Mouse (Mus musculus): ENCODE measurements around the gene Cacna1e.

The Cacna1e gene

DNA sequence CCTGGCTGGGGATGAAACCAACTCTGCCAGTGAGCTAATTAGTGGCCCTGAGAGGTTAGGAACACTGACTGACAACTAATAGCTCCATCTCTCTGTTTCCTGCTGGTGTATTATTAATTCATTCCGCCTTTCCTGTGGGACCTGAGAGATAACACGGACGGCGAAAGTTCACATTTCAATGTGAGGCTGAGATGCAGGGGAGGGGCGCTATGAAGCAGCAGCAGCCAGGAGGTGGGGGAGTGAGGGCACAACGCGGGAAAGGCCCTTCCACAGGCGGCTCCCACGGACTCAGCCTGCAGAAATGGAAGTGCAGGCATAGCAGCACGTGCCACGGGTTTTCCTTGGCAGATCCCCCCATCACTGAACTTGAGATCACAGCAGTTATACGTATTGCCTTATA, 99.4 kb downstream of the Cacna1e start:
- DNase-seq (ENCODE audit: low spot score in 2 of 2), result no peak

- DNase-seq (ENCODE audit: low spot score in 2 of 2), result no peak
Observed at GRCm38 (mm10) chr1:154783521-154783920, 100.8 kb downstream of the Cacna1e start.

DNA sequence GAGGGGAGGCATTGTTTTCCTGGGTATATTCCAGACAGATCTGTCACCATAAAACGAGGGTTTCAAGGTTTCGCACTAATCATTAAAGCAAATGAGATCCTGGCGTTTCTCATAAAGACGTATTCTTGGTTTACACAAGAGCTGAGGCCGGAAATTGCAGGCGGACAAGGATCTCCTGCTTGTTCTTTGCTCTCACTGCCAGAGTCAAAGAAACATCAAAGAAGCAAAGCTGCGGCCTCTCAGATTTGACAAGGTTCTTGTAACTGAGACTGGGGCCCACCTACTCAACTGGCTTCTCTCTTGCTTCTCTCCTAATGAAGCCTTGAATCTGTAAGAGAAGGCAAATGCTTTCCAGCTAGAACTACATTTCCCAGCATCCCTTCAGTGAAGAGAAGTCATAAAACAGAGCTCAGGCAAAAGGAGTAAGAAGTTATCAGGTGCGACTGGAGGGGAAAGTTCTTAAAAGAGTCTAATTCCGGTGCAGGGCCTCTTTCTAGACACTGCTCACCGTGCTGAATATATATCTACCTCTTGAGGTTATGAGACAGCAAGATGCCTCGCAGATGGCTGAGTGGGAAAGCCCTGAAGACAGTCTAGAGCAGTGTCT, 104.3 kb downstream of the Cacna1e start:
- DNase-seq (ENCODE audit: low spot score in 2 of 2), result no peak

- no peak for DNase-seq (ENCODE audit: low spot score in 2 of 2)
Observed at GRCm38 (mm10) chr1:154776344-154776743, 108.0 kb downstream of the Cacna1e start.

DNA sequence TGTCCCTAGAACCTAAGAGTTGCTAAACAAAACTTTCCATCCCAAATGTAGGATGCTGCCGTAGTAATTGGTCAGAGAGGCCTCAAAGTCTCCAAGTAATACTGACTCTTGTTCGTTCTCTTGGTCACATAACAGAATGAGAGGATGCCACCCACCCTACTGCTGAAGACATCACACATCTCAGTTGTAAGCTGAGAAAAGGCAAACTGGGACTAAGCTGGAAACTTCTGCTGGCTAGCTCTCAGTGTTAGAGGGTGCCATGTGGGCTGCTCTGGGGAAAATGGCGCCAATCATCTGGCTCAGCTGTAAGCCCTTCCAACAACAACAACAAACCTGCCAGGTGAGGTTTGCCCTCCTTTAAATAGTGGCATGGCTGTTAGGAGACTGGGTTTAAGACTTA, 109.8 kb downstream of the Cacna1e start:
- no peak for DNase-seq (ENCODE audit: low spot score in 2 of 2)

DNA sequence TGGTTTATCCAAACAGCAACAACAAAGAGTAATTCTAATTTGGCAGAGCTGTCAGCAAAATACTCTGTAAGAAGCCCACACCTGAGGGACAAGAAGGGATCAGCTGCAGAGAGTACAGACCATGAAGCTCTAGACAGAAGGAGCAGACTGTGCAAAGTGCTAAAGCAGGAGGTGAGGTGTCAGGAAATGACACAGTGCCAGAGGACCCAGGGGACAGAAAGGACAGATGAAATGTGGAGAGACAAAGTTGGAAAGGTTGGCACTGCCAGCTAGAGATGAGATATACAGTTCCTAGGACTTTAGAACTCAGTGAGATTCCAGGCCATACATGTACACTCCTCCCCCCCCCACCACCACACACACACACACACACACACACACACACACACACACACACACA, 113.2 kb downstream of the Cacna1e start:
- no peak for DNase-seq (ENCODE audit: low spot score in 2 of 2)

DNA sequence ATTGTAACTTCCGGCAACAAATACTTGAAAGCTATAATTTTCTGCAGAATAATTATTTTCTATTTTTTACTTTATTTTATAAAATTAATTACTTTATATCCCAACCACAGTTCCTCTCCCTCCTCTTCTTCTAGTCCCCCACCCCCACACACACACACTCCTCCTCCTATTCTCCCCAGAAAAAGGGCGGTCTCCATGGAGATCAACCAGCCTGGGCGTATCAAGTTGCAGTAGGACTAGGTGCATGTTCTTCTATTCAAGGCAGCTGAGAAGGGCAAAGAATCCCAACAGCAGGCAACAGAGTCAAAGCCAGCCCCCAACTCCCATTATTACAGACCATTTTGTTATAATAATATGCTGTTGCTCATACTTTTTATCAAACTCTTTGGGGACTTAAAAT, 113.8 kb downstream of the Cacna1e start:
- DNase-seq (ENCODE audit: low spot score in 2 of 2), result no peak

DNA sequence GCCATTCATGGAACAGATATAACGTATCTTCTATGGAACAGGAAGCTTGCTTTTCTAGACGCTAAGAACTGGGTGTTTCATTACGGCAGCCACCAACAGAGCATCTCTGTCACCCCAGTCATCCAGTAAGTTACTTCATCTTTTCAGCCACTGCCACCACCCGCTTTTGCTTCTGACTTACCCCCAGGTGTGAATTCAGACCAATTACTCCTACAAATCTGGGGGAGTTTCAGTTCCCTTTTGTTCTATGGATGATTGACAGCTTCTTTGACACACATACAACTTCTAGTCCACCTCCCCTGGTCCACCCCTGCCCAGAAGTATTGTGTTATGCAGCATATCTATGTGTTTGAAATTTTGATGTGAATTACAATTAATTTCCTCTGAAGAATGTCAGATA, 121.2 kb downstream of the Cacna1e start:
- DNase-seq (ENCODE audit: low spot score in 2 of 2), result no peak

GRCm38 (mm10) chr1:154752081-154752480, 132.2 kb downstream of the Cacna1e start:
- no peak for DNase-seq (ENCODE audit: low spot score in 2 of 2)

DNA sequence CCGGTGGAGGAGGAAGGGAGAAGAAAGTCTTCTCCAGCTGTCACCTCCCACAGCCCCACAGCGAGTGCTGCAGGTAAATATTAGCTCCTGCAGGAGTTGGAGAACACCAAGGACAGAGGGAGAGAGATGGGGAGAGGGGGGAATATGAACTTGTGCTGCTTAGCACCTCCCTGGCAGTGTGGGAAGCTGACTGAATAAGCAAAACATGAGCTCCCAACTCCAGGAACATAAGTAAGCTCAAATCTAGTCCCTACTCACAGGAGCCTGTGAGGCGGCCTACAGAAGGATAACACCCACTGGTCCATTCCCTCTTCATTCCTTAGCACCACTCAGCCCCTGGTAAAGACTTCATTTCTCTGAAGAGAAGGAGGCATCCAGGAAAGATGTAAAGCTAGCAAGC, 135.8 kb downstream of the Cacna1e start:
- no peak for DNase-seq (ENCODE audit: low spot score in 2 of 2)

GRCm38 (mm10) chr1:154745241-154745640, 139.1 kb downstream of the Cacna1e start:
- no peak for DNase-seq (ENCODE audit: low spot score in 2 of 2)

DNA sequence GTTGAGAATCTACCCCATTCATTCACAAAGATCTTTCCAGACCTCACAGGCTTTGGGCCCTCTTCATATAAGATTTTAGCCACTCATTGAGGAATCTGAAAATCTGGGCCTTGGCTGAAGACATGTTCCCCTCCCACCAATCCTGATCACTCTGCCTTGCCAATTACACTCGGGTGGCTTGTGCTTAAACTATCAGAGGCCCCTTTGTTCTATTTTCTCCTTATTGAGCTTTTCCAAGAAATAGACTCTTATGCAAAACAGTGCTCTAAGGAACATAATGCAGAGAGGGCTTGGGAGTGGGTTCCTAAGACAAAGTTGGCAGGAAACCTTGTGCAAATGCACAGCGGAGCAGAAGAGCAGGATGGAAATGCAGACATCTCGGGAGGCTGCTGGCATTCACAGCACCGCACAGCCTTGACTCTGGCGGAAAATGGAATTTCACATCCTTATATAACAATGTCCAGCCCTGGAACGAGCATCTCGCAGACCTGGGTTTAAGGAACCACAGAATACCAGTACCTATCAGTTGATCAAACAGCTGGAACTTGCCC, 153.8 kb downstream of the Cacna1e start:
- DNase-seq (ENCODE audit: low spot score in 2 of 2), result no peak

- peak; percentile 73 to 77 for DNase-seq (ENCODE audit: low spot score in 2 of 2)
Observed at GRCm38 (mm10) chr1:154729269-154729980, 154.9 kb downstream of the Cacna1e start.

DNA sequence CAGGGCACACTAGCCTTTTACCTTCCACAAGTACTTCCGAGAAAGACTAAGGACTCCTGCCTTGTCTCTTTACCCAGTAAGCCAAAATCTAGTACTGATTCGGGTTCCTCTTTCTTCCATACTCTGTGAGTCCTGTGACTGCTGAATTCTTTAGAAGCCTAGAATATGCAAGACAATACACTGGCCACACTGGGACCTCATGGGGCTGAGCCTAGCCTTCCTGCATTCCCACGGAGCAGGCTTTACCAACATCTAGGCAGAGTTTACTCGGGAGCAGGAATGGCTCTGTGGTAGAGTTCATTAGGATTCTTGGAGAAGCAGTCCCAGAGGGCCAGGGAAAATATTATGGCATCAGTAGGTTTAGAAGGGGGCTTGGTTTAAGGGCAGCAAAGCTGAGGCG, 155.6 kb downstream of the Cacna1e start:
- no peak for DNase-seq (ENCODE audit: low spot score in 2 of 2)

DNA sequence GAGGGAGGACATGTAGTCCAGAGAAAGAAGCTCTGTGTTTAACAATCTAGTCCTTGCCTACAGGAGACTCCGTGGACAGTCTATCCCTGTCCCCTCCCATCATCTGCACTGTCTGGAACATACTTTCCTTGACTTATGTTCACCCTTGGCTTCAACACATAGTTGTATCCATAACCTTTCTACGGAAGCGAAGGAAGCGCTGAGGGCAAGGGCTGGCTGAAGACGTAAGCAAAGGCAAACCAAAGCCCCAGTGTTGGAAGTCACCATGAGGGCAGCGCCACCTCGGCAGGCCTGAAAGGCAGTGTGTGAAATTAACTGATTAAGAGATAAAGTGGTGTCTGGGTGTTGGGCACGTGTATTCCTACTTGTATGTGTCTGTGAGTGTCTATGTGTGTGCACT, 156.6 kb downstream of the Cacna1e start:
- no peak for DNase-seq (ENCODE audit: low spot score in 2 of 2)

GRCm38 (mm10) chr1:154726361-154727161, 157.7 kb downstream of the Cacna1e start:
- DNase-seq (ENCODE audit: low spot score in 2 of 2), result peak in 1 of 2 experiments; percentile 60

- DNase-seq (ENCODE audit: low spot score in 2 of 2), result no peak
Observed at GRCm38 (mm10) chr1:154725356-154726320, 158.7 kb downstream of the Cacna1e start.

GRCm38 (mm10) chr1:154723537-154724286, 160.6 kb downstream of the Cacna1e start:
- DNase-seq (ENCODE audit: low spot score in 2 of 2), result peak in 1 of 2 experiments; percentile 65

DNA sequence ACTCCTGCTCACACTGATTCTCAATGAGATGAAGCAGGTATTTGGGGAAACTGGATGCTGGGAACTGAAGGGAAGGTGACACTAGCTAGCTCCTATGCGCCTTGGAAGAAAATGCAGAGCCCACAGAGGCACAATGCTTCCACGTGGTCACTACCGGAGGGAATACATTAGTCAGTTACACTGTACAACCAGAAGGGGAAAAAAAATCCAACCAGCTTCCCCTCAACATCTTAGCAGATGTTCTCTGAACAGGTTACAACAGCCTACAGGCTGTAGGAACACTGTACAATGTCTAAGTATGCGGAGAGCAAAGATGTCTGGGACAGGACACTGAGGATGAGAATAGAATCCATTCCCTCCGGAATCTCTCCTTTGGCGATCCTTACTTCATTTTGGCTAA, 161.2 kb downstream of the Cacna1e start:
- DNase-seq (ENCODE audit: low spot score in 2 of 2), result no peak

- no peak for DNase-seq (ENCODE audit: low spot score in 2 of 2)
Observed at GRCm38 (mm10) chr1:154715596-154715995, 168.7 kb downstream of the Cacna1e start.

DNA sequence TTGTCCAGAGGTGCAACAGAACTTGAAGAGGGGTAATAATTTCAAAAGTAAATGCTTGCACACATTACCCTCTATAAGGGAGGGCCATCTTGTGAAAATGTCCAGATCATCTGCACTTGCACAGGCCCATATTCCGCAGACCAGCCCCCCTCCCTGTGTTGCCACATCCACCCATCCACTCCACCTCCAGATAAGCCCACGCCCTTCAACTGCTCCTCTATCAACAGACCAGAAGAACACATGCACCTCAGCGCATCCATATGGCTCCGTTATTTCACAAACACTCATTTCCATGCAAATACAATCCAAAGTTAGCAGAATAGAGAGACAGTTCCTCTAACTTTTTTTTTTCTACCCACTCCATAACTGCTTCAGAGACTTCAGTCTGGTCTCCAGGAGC, 171.6 kb downstream of the Cacna1e start:
- peak in 1 of 2 experiments; percentile 43 for DNase-seq (ENCODE audit: low spot score in 2 of 2)
